In genomic region chr8:115708936-115709780, GRCm38 (mm10) we compare ENCODE assay signal across 8 mouse cellular contexts. TPM values are rescaled to one million over a fixed set of nuclear protein-coding genes. Genes with fewer than 3 reads are reported as not detected.
DNase-seq lines count a peak whose midpoint lies in the region; ATAC-seq and TF ChIP-seq lines count a peak whose summit lies in the region.

No protein-coding gene starts in this region.

- no peak for TF ChIP-seq POLR2A in spleen, adult 2 months (IDR thresholded peaks at IDR 0.05; ENCODE audit: low read depth, low read length)

- H3K4me1 ChIP-seq in limb, embryonic 10.5 days: peaks cover 37% of the 10 kb centered on the region
- peaks cover 9% of the 10 kb centered on the region; the same call in 1 of the 2 replicates for H3K4me1 ChIP-seq in midbrain, embryonic 14.5 days (ENCODE audit: control insufficient read depth, insufficient read depth, low read length)
- peaks cover 3% of the 10 kb centered on the region for H3K4me1 ChIP-seq in spleen, adult 2 months (ENCODE audit: control insufficient read depth, insufficient read depth, insufficient read length)

- DNase-seq in adrenal gland, postnatal 10 days: peak; percentile 89
- DNase-seq in embryo, embryonic 11.5 days (ENCODE audit: low read depth, low spot score): peak; percentile 73
- peak; percentile 73 to 91 for DNase-seq in heart, adult 18-20 months
- DNase-seq in kidney, adult 8-10 months: peak; percentile 79 to 88
- DNase-seq in limb, embryonic 10.5 days (ENCODE audit: low spot score): peak; percentile 86
- peak; percentile 92 for DNase-seq in midbrain, embryonic 14.5 days
- DNase-seq in spleen, adult 2 months (ENCODE audit: low read depth in 1 of 2, low spot score in 2 of 2): peak; percentile 45 to 67

- H3K4me3 ChIP-seq in limb, embryonic 10.5 days: peak overlapping the region; percentile 73
- H3K4me3 ChIP-seq in midbrain, embryonic 14.5 days (replicated peaks; ENCODE audit: low read depth, low read length): no peak overlapping the region
- peak overlapping the region; percentile 13 for H3K4me3 ChIP-seq in spleen, adult 2 months (ENCODE audit: extremely low read depth, insufficient read depth, insufficient read length)

- no peaks in the 10 kb centered on the region for H3K36me3 ChIP-seq in limb, embryonic 10.5 days
- no peaks in the 10 kb centered on the region for H3K36me3 ChIP-seq in midbrain, embryonic 14.5 days (ENCODE audit: control insufficient read depth, insufficient read depth, low read length)
- 0 out of 2 replicates have a peak, but pooled peaks cover 3% of the 10 kb centered on the region for H3K36me3 ChIP-seq in spleen, adult 2 months (ENCODE audit: control insufficient read depth, insufficient read depth, low read length)

- ATAC-seq in midbrain, embryonic 14.5 days (ENCODE audit: low FRiP score, low TSS enrichment): no peak
- ATAC-seq in monocyte, adult 5-6 weeks (replicated peaks; ENCODE audit: insufficient number of reproducible peaks, low FRiP score, low TSS enrichment, poor library complexity, severe bottlenecking): no peak

- no peak overlapping the region for H3K27ac ChIP-seq in limb, embryonic 10.5 days
- no peak overlapping the region for H3K27ac ChIP-seq in midbrain, embryonic 14.5 days (replicated peaks; ENCODE audit: low read depth, low read length)
- no peak overlapping the region for H3K27ac ChIP-seq in spleen, adult 2 months (ENCODE audit: insufficient read depth, low read length)

- peaks cover 52% of the 10 kb centered on the region for H3K27me3 ChIP-seq in limb, embryonic 10.5 days (ENCODE audit: low read depth, poor library complexity, severe bottlenecking)
- peaks cover 30% of the 10 kb centered on the region; the same call in 1 of the 2 replicates for H3K27me3 ChIP-seq in midbrain, embryonic 14.5 days (ENCODE audit: control insufficient read depth, insufficient read depth, low read length)
- H3K27me3 ChIP-seq in spleen, adult 2 months (ENCODE audit: control insufficient read depth, insufficient read depth, low read length): peaks cover 18% of the 10 kb centered on the region

- TF ChIP-seq CTCF in spleen, adult 2 months (IDR thresholded peaks at IDR 0.05; ENCODE audit: extremely low read depth, insufficient read depth, insufficient read length, insufficient replicate concordance): no peak

- no peak overlapping the region for H3K9ac ChIP-seq in midbrain, embryonic 14.5 days (replicated peaks; ENCODE audit: low read length)

- H3K9me3 ChIP-seq in limb, embryonic 10.5 days (replicated peaks): no peaks in the 10 kb centered on the region
- no peaks in the 10 kb centered on the region for H3K9me3 ChIP-seq in midbrain, embryonic 14.5 days (ENCODE audit: control insufficient read depth, low read length)

- under 1% methylated on average over 18 of the region's 19 CpGs for WGBS in limb, embryonic 10.5 days
- WGBS in midbrain, embryonic 14.5 days: 1% methylated on average over 18 of the region's 19 CpGs
- 2% methylated on average over 19 of the region's 19 CpGs for WGBS in spleen, adult 2 months

- H3K4me2 ChIP-seq in midbrain, embryonic 14.5 days (ENCODE audit: low read length): peak overlapping the region; percentile 82

RNA-seq across cellular contexts. Expression of gene Maf, which starts 1.6 kb away (rescaled TPM):
- total RNA-seq in adrenal gland, postnatal 10 days (2021): 10 to 100 TPM; 25.0 to 27.2 TPM
- total RNA-seq in heart, adult 18-20 months (2021): 1 to 10 TPM; 8.5 to 9.1 TPM
- polyA plus RNA-seq in limb, embryonic 10.5 days (2016; fragmentation: Nextera tagmentation; extraction: Ambion mirVana): 0.58 and 0.98 TPM in 2 replicates
- 9.6 and 10.0 TPM in 2 replicates for polyA plus RNA-seq in midbrain, embryonic 14.5 days (2014; fragmentation: Nextera tagmentation; extraction: Ambion mirVana)
- polyA plus RNA-seq in spleen, adult 2 months (2012; rRNA removed): 16.6 and 18.7 TPM in 2 replicates
- 4.6 to 9.1 TPM (median 5.0 TPM) in 3 replicates for total RNA-seq in monocyte, adult 5-6 weeks (2017)
